Mouse (Mus musculus): ENCODE results near the gene Gm10837. TPM values are rescaled to one million over a fixed set of nuclear protein-coding genes. Genes with fewer than 3 reads are reported as not detected.

Gm10837 gene
- polyA plus RNA-seq, 1 experiment = not detected

GRCm38 (mm10) chr14:122464351-122464762 is 26.0 kb upstream of the Gm10837 start:
- TF ChIP-seq FLI1 (IDR thresholded peaks at IDR 0.05; ENCODE audit: low read length) = no peak
- TF ChIP-seq GATA1 (IDR thresholded peaks at IDR 0.05; ENCODE audit: borderline replicate concordance, low read length) = no peak
- Histone ChIP-seq H3K36me3 (replicated peaks; ENCODE audit: low read length) (no peaks in the 10 kb centered on the region), H3K27me3 (replicated peaks) (peaks cover 86% of the 10 kb centered on the region)

DNA sequence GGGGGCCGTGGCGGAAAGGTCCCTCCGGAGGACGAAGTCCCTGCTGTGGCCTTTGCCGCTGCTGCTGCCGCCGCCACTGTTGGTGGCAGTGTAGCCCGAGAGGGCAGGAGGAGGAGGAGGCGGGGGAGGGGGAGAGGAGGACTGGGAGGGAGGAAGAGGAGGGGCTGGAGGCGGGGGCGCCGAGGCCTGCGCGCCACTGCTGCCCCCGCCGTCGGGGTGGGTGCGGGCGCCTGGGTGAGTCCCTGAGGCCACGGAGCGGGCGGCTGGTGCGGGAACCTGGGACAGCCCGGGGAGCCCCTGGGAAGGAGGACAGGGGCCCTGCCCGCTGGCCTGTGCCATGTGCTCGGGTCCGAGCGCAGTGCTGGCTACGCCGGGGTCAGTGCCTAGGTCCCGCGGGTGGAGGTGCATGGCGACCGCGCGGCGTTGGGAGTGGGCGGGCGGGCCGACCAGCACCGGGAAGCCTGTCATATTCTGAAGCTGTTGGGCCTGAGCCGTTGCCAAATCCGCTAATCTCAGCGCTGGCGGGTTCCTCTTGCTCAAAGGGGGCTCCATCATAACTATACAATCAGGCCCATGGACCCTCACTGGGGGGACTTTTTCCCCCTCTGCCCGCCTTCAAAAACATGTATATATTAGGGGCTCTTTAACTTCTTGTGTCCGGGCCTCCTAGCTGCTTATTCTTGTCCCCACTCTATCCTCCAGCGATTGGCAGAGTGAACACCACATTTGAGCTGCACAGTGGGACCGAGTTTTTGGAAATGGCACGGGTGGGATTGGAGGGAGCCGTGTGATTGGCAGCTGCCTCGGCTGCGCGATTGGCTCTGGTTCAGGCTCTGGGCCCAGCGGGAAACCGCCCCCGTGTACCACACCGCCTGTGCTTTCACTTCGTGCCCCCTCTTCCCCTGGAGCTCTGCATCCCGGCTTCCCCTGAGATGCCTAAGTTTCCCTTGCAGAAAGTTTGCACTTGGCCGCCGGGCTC is 25.3 kb upstream of the Gm10837 start, which contains the start of gene Zic5:
Zic5 (minus strand) TSS at position 915 of the 979 bp plus-strand sequence.
- H3K36me3 ChIP-seq (replicated peaks; ENCODE audit: low read length) = no peaks in the 10 kb centered on the region
- H3K27me3 ChIP-seq (replicated peaks) = peaks cover 89% of the 10 kb centered on the region
- H3K4me1 ChIP-seq = peaks cover 28% of the 10 kb centered on the region
- TF ChIP-seq FLI1 (IDR thresholded peaks at IDR 0.05; ENCODE audit: low read length) (no peak), GATA1 (IDR thresholded peaks at IDR 0.05; ENCODE audit: borderline replicate concordance, low read length) (no peak)
- peak within 1 kb of the TSS; percentile 89 for H3K4me3 ChIP-seq (replicated peaks)
- peaks cover 11% of the 10 kb centered on the region for H3K9me3 ChIP-seq

More at GRCm38 (mm10) chr14:122464351-122464762, 26.0 kb upstream of the Gm10837 start:
- peaks cover 28% of the 10 kb centered on the region for H3K4me1 ChIP-seq
- H3K4me3 ChIP-seq (replicated peaks) = peak overlapping the region; percentile 89
- peaks cover 11% of the 10 kb centered on the region for H3K9me3 ChIP-seq

DNA sequence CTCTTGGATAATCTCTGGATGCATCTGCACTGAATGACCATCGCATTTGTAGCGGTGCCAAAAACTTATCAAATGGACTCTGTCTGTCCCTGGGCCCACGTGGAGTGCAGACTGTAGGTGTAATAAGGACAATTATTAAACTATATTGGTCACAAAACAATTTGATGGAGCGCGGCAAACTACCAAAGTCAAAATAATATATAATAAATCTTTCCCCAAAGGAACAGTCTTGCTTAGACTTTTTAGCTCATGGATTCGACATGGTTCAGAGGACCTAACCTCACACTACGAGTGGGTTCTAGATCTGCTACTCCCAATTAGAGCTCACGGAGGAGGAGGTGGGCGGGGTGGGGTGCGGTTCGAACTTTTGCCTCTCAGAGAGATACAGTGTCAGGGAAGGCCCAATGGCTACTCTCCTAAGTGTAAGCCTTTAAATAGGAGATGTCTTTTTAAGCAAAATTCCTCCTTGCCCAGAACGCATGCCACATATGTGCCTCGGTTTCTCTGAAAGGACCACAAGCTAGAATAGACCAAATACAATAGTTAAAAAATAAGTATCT is 24.4 kb upstream of the Gm10837 start:
- peaks cover 28% of the 10 kb centered on the region for H3K4me1 ChIP-seq
- TF ChIP-seq GATA1 (IDR thresholded peaks at IDR 0.05; ENCODE audit: borderline replicate concordance, low read length) (no peak), FLI1 (IDR thresholded peaks at IDR 0.05; ENCODE audit: low read length) (no peak)
- H3K4me3 ChIP-seq (replicated peaks) = no peak overlapping the region
- peaks cover 91% of the 10 kb centered on the region for H3K27me3 ChIP-seq (replicated peaks)
- H3K36me3 ChIP-seq (replicated peaks; ENCODE audit: low read length) = no peaks in the 10 kb centered on the region
- peaks cover 11% of the 10 kb centered on the region for H3K9me3 ChIP-seq

- Histone ChIP-seq H3K4me3 (replicated peaks) (no peak overlapping the region), H3K27me3 (replicated peaks) (peaks cover 93% of the 10 kb centered on the region), H3K36me3 (replicated peaks; ENCODE audit: low read length) (no peaks in the 10 kb centered on the region), H3K9me3 (peaks cover 11% of the 10 kb centered on the region), H3K4me1 (peaks cover 28% of the 10 kb centered on the region)
- TF ChIP-seq FLI1 (IDR thresholded peaks at IDR 0.05; ENCODE audit: low read length) (no peak), GATA1 (IDR thresholded peaks at IDR 0.05; ENCODE audit: borderline replicate concordance, low read length) (no peak)
These were observed 23.5 kb upstream of the Gm10837 start for GRCm38 (mm10) chr14:122466756-122467362.

- no peaks in the 10 kb centered on the region for H3K36me3 ChIP-seq (replicated peaks; ENCODE audit: low read length)
- no peak overlapping the region for H3K4me3 ChIP-seq (replicated peaks)
- H3K27me3 ChIP-seq (replicated peaks) = peaks cover 92% of the 10 kb centered on the region
- no peak for TF ChIP-seq GATA1 (IDR thresholded peaks at IDR 0.05; ENCODE audit: borderline replicate concordance, low read length)
- no peak for TF ChIP-seq FLI1 (IDR thresholded peaks at IDR 0.05; ENCODE audit: low read length)
- peaks cover 26% of the 10 kb centered on the region for H3K4me1 ChIP-seq
- H3K9me3 ChIP-seq = peaks cover 6% of the 10 kb centered on the region
These were observed 22.2 kb upstream of the Gm10837 start for GRCm38 (mm10) chr14:122467926-122468841.

GRCm38 (mm10) chr14:122468971-122469755 is 21.2 kb upstream of the Gm10837 start:
- peaks cover 93% of the 10 kb centered on the region for H3K27me3 ChIP-seq (replicated peaks)
- TF ChIP-seq FLI1 (IDR thresholded peaks at IDR 0.05; ENCODE audit: low read length) = no peak
- no peak for TF ChIP-seq GATA1 (IDR thresholded peaks at IDR 0.05; ENCODE audit: borderline replicate concordance, low read length)
- H3K4me1 ChIP-seq = peaks cover 21% of the 10 kb centered on the region

DNA sequence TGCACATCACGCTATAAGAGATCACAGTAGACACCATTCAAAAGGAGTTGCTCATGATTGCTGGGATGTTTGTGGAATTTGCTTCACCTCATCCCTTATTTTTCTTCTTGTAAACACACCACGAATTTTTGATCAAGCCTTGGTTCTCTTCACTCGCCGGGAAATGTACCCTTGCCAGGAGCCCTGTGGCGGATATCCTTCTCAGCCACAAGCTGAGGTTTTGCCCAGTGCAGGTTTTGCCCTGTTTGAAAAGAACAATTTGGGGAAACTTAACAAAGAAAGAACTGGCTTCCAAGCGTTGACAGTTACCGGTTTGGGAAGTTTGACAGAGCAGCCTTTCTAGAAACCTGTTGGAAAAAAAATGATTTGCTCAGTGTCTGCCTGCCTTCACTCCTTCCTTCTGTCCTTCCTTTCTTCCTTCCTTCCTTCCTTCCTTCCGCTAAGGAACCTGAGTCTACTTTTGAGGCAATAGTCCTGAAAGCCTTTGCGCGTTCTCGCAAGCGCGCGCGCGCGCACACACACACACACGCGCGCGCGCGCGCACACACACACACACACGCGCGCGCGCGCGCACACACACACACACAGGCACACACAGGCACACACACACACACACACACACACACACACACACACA is 18.8 kb upstream of the Gm10837 start:
- Histone ChIP-seq H3K4me3 (replicated peaks) (no peak overlapping the region), H3K4me1 (peaks cover 29% of the 10 kb centered on the region), H3K27me3 (replicated peaks) (peaks cover 93% of the 10 kb centered on the region), H3K36me3 (replicated peaks; ENCODE audit: low read length) (no peaks in the 10 kb centered on the region), H3K9me3 (peaks cover 7% of the 10 kb centered on the region; the same call in 1 of the 2 replicates)
- TF ChIP-seq GATA1 (IDR thresholded peaks at IDR 0.05; ENCODE audit: borderline replicate concordance, low read length) (no peak), FLI1 (IDR thresholded peaks at IDR 0.05; ENCODE audit: low read length) (no peak)

More at GRCm38 (mm10) chr14:122468971-122469755, 21.2 kb upstream of the Gm10837 start:
- peaks cover 4% of the 10 kb centered on the region; the same call in 1 of the 2 replicates for H3K9me3 ChIP-seq
- H3K4me3 ChIP-seq (replicated peaks) = no peak overlapping the region
- H3K36me3 ChIP-seq (replicated peaks; ENCODE audit: low read length) = no peaks in the 10 kb centered on the region

DNA sequence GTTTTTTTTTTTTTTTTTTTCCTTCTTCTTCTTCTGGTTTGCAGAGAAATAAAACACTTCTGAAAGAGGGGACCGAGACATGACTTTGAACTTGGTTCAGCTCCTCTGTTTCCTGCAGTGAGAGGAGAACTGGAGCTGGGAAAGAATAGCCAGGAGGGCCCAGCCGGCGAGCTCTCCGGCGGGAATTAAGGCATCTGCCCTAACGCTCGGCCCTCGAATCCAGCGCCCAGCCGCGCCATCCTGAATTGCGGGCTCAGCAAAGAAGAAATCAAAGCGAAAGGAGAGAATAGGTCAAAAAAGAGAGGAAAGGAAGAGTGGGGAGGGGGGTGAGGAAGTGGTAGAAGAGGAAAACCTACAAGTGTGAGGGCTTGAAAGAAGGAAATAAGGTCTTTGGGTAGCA is 18.2 kb upstream of the Gm10837 start:
- no peaks in the 10 kb centered on the region for H3K36me3 ChIP-seq (replicated peaks; ENCODE audit: low read length)
- H3K27me3 ChIP-seq (replicated peaks) = peaks cover 93% of the 10 kb centered on the region
- TF ChIP-seq FLI1 (IDR thresholded peaks at IDR 0.05; ENCODE audit: low read length) (no peak), GATA1 (IDR thresholded peaks at IDR 0.05; ENCODE audit: borderline replicate concordance, low read length) (no peak)

More for the DNA sequence above, 18.2 kb upstream of the Gm10837 start:
- peaks cover 8% of the 10 kb centered on the region; the same call in 1 of the 2 replicates for H3K9me3 ChIP-seq
- peaks cover 30% of the 10 kb centered on the region for H3K4me1 ChIP-seq
- no peak overlapping the region for H3K4me3 ChIP-seq (replicated peaks)
